ENCODE assay signal across 11 mouse cellular contexts in genomic region chr7:117686120-117686996, GRCm38 (mm10).
DNase-seq lines count a peak whose midpoint lies in the region; ATAC-seq lines count a peak whose summit lies in the region.
"Had no signal": no experiment of that assay in that cellular context is flagged by ENCODE, and none has a peak within 500 bp of the region (broad histone marks: within the 10 kb centered on the region; RNA-seq: fewer than 3 reads in every experiment).

No protein-coding gene starts in this region.

- H3K9me3 ChIP-seq in midbrain, embryonic 10.5 days (replicated peaks): no peaks in the 10 kb centered on the region
- H3K9me3 ChIP-seq in intestine, embryonic 16.5 days (ENCODE audit: control insufficient read depth, low read length): no peaks in the 10 kb centered on the region
- H3K9me3 ChIP-seq: lung, embryonic 15.5 days had no signal

- no peaks in the 10 kb centered on the region for H3K36me3 ChIP-seq in midbrain, embryonic 10.5 days
- no peaks in the 10 kb centered on the region for H3K36me3 ChIP-seq in intestine, embryonic 16.5 days (ENCODE audit: control insufficient read depth, insufficient read depth, low read length)
- H3K36me3 ChIP-seq: lung, embryonic 15.5 days had no signal

- H3K27me3 ChIP-seq in midbrain, embryonic 10.5 days (ENCODE audit: low read depth, poor library complexity, severe bottlenecking): peaks cover 12% of the 10 kb centered on the region; the same call in 1 of the 2 replicates
- no peaks in the 10 kb centered on the region for H3K27me3 ChIP-seq in intestine, embryonic 16.5 days (replicated peaks; ENCODE audit: control insufficient read depth, insufficient read depth, low read length)
- H3K27me3 ChIP-seq: lung, embryonic 15.5 days had no signal

- 10% methylated on average over 5 of the region's 5 CpGs for WGBS in midbrain, embryonic 10.5 days
- 36% methylated on average over 5 of the region's 5 CpGs for WGBS in intestine, embryonic 16.5 days

- DNase-seq in ES-CJ7 (ENCODE audit: low read depth, low spot score): peak; percentile 54
- peak; percentile 16 for DNase-seq in c-Kit-positive CD71-positive TER-119-negative erythroid progenitor cells, embryonic 14.5 days (ENCODE audit: low read depth)
- peak; percentile 72 for DNase-seq in midbrain, embryonic 10.5 days (ENCODE audit: low spot score)
- no peak for DNase-seq in cerebellum, adult 9-11 months
- no peak for DNase-seq in frontal cortex, postnatal 36 days (ENCODE audit: low spot score in 2 of 2)
- DNase-seq in urinary bladder, postnatal 10 days (ENCODE audit: low spot score): no peak
- DNase-seq: heart, postnatal 14 days; right cerebral cortex, adult 18-20 months had no signal

- H3K4me1 ChIP-seq in midbrain, embryonic 10.5 days: peaks cover 31% of the 10 kb centered on the region
- no peaks in the 10 kb centered on the region for H3K4me1 ChIP-seq in intestine, embryonic 16.5 days (ENCODE audit: control insufficient read depth, insufficient read depth, low read length)
- H3K4me1 ChIP-seq: lung, embryonic 15.5 days had no signal

- H3K4me2 ChIP-seq in intestine, embryonic 16.5 days (ENCODE audit: low read depth, low read length): no peak overlapping the region
- H3K4me2 ChIP-seq: lung, embryonic 15.5 days had no signal

- ATAC-seq in granulocyte monocyte progenitor cell, adult 5-6 weeks (replicated peaks; ENCODE audit: poor library complexity, severe bottlenecking): peak; percentile 93
- ATAC-seq in intestine, embryonic 16.5 days: no peak

- H3K9ac ChIP-seq in intestine, embryonic 16.5 days (ENCODE audit: low read depth, low read length): no peak overlapping the region
- H3K9ac ChIP-seq: lung, embryonic 15.5 days had no signal

- no peak overlapping the region for H3K4me3 ChIP-seq in midbrain, embryonic 10.5 days
- no peak overlapping the region for H3K4me3 ChIP-seq in intestine, embryonic 16.5 days (ENCODE audit: low read length)
- H3K4me3 ChIP-seq: lung, embryonic 15.5 days had no signal

- peak overlapping the region; percentile 80 for H3K27ac ChIP-seq in midbrain, embryonic 10.5 days (replicated peaks)
- H3K27ac ChIP-seq in intestine, embryonic 16.5 days (ENCODE audit: low read length): no peak overlapping the region
- H3K27ac ChIP-seq: lung, embryonic 15.5 days had no signal

Comparison
In these comparisons a context has a peak if more than half of its experiments do, and no peak if none do; other contexts are left out.
1. DNase-seq: peak in ES-CJ7 (single experiment), c-Kit-positive CD71-positive TER-119-negative erythroid progenitor cells, embryonic 14.5 days (single experiment) and midbrain, embryonic 10.5 days (single experiment); none in cerebellum, adult 9-11 months (single experiment), frontal cortex, postnatal 36 days (0 of 2) and urinary bladder, postnatal 10 days (single experiment).